Mouse (Mus musculus): ENCODE data around the gene Tpi1. TPM values are rescaled to one million over a fixed set of nuclear protein-coding genes. Genes with fewer than 3 reads are reported as not detected.

Tpi1 gene
- 43.0 and 64.8 TPM in 2 replicates for total RNA-seq (2017)

DNA sequence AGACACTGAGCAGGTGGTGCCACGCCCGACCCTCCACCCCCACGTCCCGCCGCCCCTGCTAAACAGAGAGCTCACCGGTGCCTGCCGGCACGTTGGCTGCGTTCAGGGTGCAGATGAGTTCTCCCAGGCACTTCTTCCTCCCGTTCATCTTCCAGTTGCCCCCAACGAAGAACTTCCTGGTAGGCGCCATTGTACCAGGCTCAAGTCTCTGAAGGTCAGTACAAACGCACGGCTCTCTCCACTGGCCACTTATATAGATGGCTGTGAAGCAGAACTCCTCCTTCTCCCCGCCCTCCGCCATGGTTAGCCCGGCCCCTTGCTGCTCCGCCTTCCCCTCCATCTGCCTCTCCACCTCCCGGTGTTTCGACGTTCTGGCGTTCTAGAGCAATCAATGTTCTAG is at the start of gene Tpi1:
Tpi1 (minus strand) TSS at position 364 of the 400 bp plus-strand sequence.
- ATAC-seq (ENCODE audit: extremely low read depth, insufficient number of reproducible peaks, low FRiP score, poor library complexity, severe bottlenecking): peak; percentile 84

DNA sequence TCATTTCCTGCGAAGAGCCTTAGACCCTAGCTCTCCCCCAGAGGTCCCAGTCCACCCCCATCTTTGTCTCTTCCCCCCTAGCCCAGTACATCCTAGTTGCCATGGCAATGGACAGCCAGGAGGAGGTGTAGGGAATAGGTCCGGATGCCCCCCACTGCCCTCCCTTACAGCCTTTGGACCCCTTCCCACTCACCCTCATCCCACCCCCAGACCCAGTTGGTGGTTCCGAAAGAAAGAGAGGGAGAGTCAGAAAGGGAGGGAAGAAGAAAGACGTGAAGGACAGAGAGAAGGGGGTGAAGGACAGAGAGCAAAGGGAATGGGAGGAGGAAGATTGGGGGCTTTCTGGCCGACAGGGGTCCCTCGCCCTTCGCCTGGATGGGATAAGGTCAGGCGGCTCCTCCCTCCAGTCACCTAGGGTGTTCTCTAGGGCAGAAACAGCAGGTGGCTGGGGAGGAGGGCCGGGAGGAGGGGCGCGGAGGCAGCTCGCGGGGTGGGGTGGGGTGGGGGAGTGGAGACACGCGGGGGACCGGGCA is 49.1 kb upstream of the Tpi1 start:
- ATAC-seq (ENCODE audit: extremely low read depth, insufficient number of reproducible peaks, low FRiP score, poor library complexity, severe bottlenecking): no peak

- ATAC-seq (ENCODE audit: extremely low read depth, insufficient number of reproducible peaks, low FRiP score, poor library complexity, severe bottlenecking): no peak
Observed at GRCm38 (mm10) chr6:124862406-124863124, 48.5 kb upstream of the Tpi1 start.

DNA sequence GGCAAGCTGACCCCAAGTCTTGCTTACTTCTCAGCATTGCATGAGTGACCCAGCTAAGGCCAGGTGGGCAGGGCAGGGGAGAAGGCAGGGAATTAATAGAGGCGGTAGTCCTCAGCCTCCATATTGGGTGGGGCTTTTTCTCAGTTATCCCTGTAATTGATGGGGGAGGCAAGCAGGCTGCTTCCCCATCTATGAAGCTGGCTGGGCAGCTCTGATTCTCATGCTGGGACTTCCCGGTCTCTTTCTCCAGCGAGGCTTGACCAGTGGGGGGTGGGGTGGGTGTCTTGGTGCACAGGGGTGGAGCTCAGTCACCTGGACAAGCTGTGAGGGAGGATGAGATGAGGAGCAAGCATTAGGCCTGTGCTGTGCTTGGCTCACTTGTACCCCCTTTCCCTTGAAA is 47.7 kb upstream of the Tpi1 start:
- ATAC-seq (ENCODE audit: extremely low read depth, insufficient number of reproducible peaks, low FRiP score, poor library complexity, severe bottlenecking): no peak

GRCm38 (mm10) chr6:124861266-124861665 is 47.2 kb upstream of the Tpi1 start:
- no peak for ATAC-seq (ENCODE audit: extremely low read depth, insufficient number of reproducible peaks, low FRiP score, poor library complexity, severe bottlenecking)

- no peak for ATAC-seq (ENCODE audit: extremely low read depth, insufficient number of reproducible peaks, low FRiP score, poor library complexity, severe bottlenecking)
Observed at GRCm38 (mm10) chr6:124860511-124860910, 46.4 kb upstream of the Tpi1 start.

- peak; percentile 43 for ATAC-seq (ENCODE audit: extremely low read depth, insufficient number of reproducible peaks, low FRiP score, poor library complexity, severe bottlenecking)
Observed at GRCm38 (mm10) chr6:124859725-124860124, 45.6 kb upstream of the Tpi1 start.

GRCm38 (mm10) chr6:124858561-124859318 is 44.6 kb upstream of the Tpi1 start:
- ATAC-seq (ENCODE audit: extremely low read depth, insufficient number of reproducible peaks, low FRiP score, poor library complexity, severe bottlenecking): no peak

- no peak for ATAC-seq (ENCODE audit: extremely low read depth, insufficient number of reproducible peaks, low FRiP score, poor library complexity, severe bottlenecking)
Observed at GRCm38 (mm10) chr6:124857840-124858530, 43.9 kb upstream of the Tpi1 start.

GRCm38 (mm10) chr6:124856916-124857839 is 43.1 kb upstream of the Tpi1 start, which contains the start of gene P3h3:
TSS of gene P3h3 (minus strand) at chr6:124857752.
- peak; percentile 57 for ATAC-seq (ENCODE audit: extremely low read depth, insufficient number of reproducible peaks, low FRiP score, poor library complexity, severe bottlenecking)

- no peak for ATAC-seq (ENCODE audit: extremely low read depth, insufficient number of reproducible peaks, low FRiP score, poor library complexity, severe bottlenecking)
Observed at GRCm38 (mm10) chr6:124856321-124856720, 42.2 kb upstream of the Tpi1 start.

DNA sequence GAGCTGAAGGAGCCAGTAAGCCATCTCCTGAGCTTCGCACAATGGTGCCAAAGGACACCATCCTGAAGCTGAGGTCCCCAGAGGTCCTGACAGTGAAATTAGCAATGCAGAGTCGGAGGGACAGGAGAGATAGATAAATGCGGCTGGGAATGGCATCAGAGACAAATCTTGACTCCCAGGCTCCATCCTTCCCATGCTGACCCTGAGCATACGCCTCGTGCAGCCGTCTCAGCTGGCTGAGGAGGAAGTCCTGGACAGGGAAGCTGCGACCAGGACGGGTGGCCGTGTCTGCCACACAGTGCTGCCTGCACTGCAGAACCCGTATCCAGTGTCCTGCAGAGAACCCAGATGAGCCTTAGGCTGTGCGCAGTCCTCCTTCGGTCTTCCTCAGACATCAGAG is 40.6 kb upstream of the Tpi1 start:
- ATAC-seq (ENCODE audit: extremely low read depth, insufficient number of reproducible peaks, low FRiP score, poor library complexity, severe bottlenecking): no peak

DNA sequence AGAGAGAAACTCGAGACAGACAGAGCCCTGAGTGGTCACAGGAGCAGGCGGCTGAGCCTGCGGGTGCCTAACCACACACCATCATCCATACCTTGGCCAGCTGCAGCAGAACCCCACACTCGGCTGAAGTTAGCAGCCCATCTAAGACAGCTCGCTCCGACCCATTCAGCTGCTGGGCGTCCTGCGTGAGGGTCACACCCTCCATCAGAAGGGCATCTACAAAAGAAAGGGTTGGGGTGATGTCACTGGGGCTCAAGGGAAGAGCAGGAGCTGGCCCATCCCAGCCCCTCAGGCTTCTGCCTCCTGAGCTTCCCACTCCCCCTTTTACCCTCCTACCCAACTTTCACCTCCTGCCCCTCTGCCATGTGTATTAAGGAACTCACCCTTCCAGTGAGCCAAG is 36.4 kb upstream of the Tpi1 start:
- no peak for ATAC-seq (ENCODE audit: extremely low read depth, insufficient number of reproducible peaks, low FRiP score, poor library complexity, severe bottlenecking)

GRCm38 (mm10) chr6:124847305-124847704 is 33.2 kb upstream of the Tpi1 start:
- peak; percentile 84 for ATAC-seq (ENCODE audit: extremely low read depth, insufficient number of reproducible peaks, low FRiP score, poor library complexity, severe bottlenecking)

- ATAC-seq (ENCODE audit: extremely low read depth, insufficient number of reproducible peaks, low FRiP score, poor library complexity, severe bottlenecking): no peak
Observed at GRCm38 (mm10) chr6:124840241-124841167, 26.4 kb upstream of the Tpi1 start, which contains the start of gene Gnb3. TSS of gene Gnb3 (minus strand) at chr6:124840275.

- no peak for ATAC-seq (ENCODE audit: extremely low read depth, insufficient number of reproducible peaks, low FRiP score, poor library complexity, severe bottlenecking)
Observed at GRCm38 (mm10) chr6:124839805-124840204, 25.7 kb upstream of the Tpi1 start.

- no peak for ATAC-seq (ENCODE audit: extremely low read depth, insufficient number of reproducible peaks, low FRiP score, poor library complexity, severe bottlenecking)
Observed at GRCm38 (mm10) chr6:124836411-124836810, 22.3 kb upstream of the Tpi1 start.
